In genomic region chr14:75833546-75834250, GRCm38 (mm10) we compare ENCODE assay signal across 8 mouse cellular contexts. TPM values are rescaled to one million over a fixed set of nuclear protein-coding genes. Genes with fewer than 3 reads are reported as not detected.
DNase-seq lines count a peak whose midpoint lies in the region; ATAC-seq and TF ChIP-seq lines count a peak whose summit lies in the region.

No protein-coding gene starts in this region.

- WGBS in forebrain, embryonic 16.5 days: 8% methylated on average over 12 of the region's 12 CpGs
- 2% methylated on average over 12 of the region's 12 CpGs for WGBS in lung, adult 2 months
- WGBS in neural tube, embryonic 15.5 days: 12% methylated on average over 12 of the region's 12 CpGs

- H3K36me3 ChIP-seq in forebrain, embryonic 16.5 days (ENCODE audit: control insufficient read depth, insufficient read depth): no peaks in the 10 kb centered on the region
- H3K36me3 ChIP-seq in neural tube, embryonic 15.5 days: no peaks in the 10 kb centered on the region

- no peak for TF ChIP-seq CTCF in lung, adult 2 months (IDR thresholded peaks at IDR 0.05; ENCODE audit: insufficient read depth, low read length)

- peak; percentile 41 for DNase-seq in ovary, postnatal 36 days (ENCODE audit: low spot score)
- DNase-seq in ovary, adult 18-20 months (ENCODE audit: low spot score): no peak
- peak; percentile 83 for DNase-seq in kidney, adult 18-20 months
- DNase-seq in lung, adult 2 months: peak; percentile 41
- DNase-seq in thymus, postnatal 4 days: no peak
- no peak for DNase-seq in layer of hippocampus, postnatal 14 days (ENCODE audit: low spot score in 2 of 2)

- H3K27ac ChIP-seq in forebrain, embryonic 16.5 days (ENCODE audit: low read length): peak overlapping the region; percentile 46; the same call in 1 of the 2 replicates
- H3K27ac ChIP-seq in neural tube, embryonic 15.5 days (replicated peaks): peak overlapping the region; percentile 84

- peaks cover 28% of the 10 kb centered on the region for H3K4me1 ChIP-seq in forebrain, embryonic 16.5 days (replicated peaks; ENCODE audit: control insufficient read depth, insufficient read depth, low read length)
- H3K4me1 ChIP-seq in lung, adult 2 months (ENCODE audit: control insufficient read depth, insufficient read depth, low read length): peaks cover 9% of the 10 kb centered on the region
- peaks cover 34% of the 10 kb centered on the region for H3K4me1 ChIP-seq in neural tube, embryonic 15.5 days

- peak; percentile 32 for ATAC-seq in forebrain, embryonic 16.5 days
- no peak; the same call in 1 of the 2 replicates for ATAC-seq in neural tube, embryonic 15.5 days (ENCODE audit: low FRiP score)

- H3K4me3 ChIP-seq in forebrain, embryonic 16.5 days (replicated peaks; ENCODE audit: low read length): peak overlapping the region; percentile 42
- peak overlapping the region; percentile 41 for H3K4me3 ChIP-seq in lung, adult 2 months (replicated peaks; ENCODE audit: extremely low read depth, low read depth, low read length)
- peak overlapping the region; percentile 40 for H3K4me3 ChIP-seq in neural tube, embryonic 15.5 days (replicated peaks)

- peak overlapping the region; percentile 79 for H3K4me2 ChIP-seq in forebrain, embryonic 16.5 days (ENCODE audit: low read length)
- H3K4me2 ChIP-seq in neural tube, embryonic 15.5 days: peak overlapping the region; percentile 84

- H3K27me3 ChIP-seq in forebrain, embryonic 16.5 days (replicated peaks; ENCODE audit: control insufficient read depth, insufficient read depth, low read length): no peaks in the 10 kb centered on the region
- H3K27me3 ChIP-seq in neural tube, embryonic 15.5 days (replicated peaks): no peaks in the 10 kb centered on the region

- 0 out of 2 replicates have a peak overlapping the region, but pooled peaks have one; percentile 14 for H3K9ac ChIP-seq in forebrain, embryonic 16.5 days (replicated peaks; ENCODE audit: low read depth, low read length)
- H3K9ac ChIP-seq in neural tube, embryonic 15.5 days (replicated peaks): peak overlapping the region; percentile 6; the same call in 1 of the 2 replicates

- H3K9me3 ChIP-seq in forebrain, embryonic 16.5 days (ENCODE audit: control insufficient read depth, low read length): no peaks in the 10 kb centered on the region
- H3K9me3 ChIP-seq in neural tube, embryonic 15.5 days (replicated peaks): no peaks in the 10 kb centered on the region

- TF ChIP-seq POLR2A in lung, adult 2 months (IDR thresholded peaks at IDR 0.05; ENCODE audit: borderline replicate concordance, extremely low read depth, low read depth, low read length): no peak

RNA-seq across cellular contexts. Expression of gene Tpt1, which starts 11.2 kb away (rescaled TPM):
- polyA plus RNA-seq in forebrain, embryonic 16.5 days (2015; fragmentation: Nextera tagmentation; extraction: Ambion mirVana): 740 and 764 TPM in 2 replicates
- 1,159 and 1,652 TPM in 2 replicates for polyA plus RNA-seq in lung, adult 2 months (2012; rRNA removed)
- 719 and 774 TPM in 2 replicates for polyA plus RNA-seq in neural tube, embryonic 15.5 days (2015; fragmentation: Nextera tagmentation; extraction: Ambion mirVana)
- total RNA-seq in layer of hippocampus, postnatal 14 days (2021): 1,000 to 10,000 TPM; 1,171 to 1,217 TPM

RNA-seq across cellular contexts. Expression of gene Slc25a30, which starts 46.9 kb away (rescaled TPM):
- polyA plus RNA-seq in forebrain, embryonic 16.5 days (2015; fragmentation: Nextera tagmentation; extraction: Ambion mirVana): 9.3 and 10.0 TPM in 2 replicates
- polyA plus RNA-seq in lung, adult 2 months (2012; rRNA removed): 5.0 and 7.7 TPM in 2 replicates
- 7.0 and 8.1 TPM in 2 replicates for polyA plus RNA-seq in neural tube, embryonic 15.5 days (2015; fragmentation: Nextera tagmentation; extraction: Ambion mirVana)
- total RNA-seq in layer of hippocampus, postnatal 14 days (2021): 10 to 100 TPM; 10.5 to 15.2 TPM

Comparison
In these comparisons a context has a peak if more than half of its experiments do, and no peak if none do; other contexts are left out.
1. DNase-seq: peak in ovary, postnatal 36 days (single experiment), kidney, adult 18-20 months (single experiment) and lung, adult 2 months (single experiment); none in ovary, adult 18-20 months (single experiment), thymus, postnatal 4 days (single experiment) and layer of hippocampus, postnatal 14 days (0 of 2).
2. Peak in every context shown above with its lines, with median percentiles within 50 percentile points of each other: H3K4me3 ChIP-seq.